Mouse (Mus musculus): ENCODE data around the gene Serpina3n.
"Not testable (repeated sequence)": the region's sequence is repeated elsewhere in the genome, so short reads cannot be mapped to it uniquely, and the experiment has no call there.

Gene Serpina3n

DNA sequence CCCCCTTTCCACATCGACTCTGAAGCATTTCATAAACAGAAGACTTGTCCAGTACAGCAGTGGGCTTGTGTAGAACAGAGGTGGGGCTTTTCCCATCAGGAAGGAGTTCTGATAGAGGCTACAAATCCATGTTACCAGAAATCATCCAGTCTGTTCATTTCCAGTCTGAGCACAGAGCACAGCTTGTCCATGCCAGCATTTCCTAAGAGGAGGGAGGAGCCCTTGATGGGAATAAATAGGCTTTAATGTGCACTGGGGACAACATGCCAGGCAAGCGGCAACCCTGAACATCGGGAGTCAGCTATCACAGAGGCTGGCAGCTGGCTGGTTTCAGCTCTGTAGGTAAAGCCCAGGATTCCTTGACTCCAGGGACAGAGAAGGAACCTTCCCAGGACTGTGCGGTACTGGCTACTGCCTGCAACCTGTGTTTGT lies at the start of gene Serpina3n:
Gene Serpina3n (plus strand): TSS at position 276 of the 432 bp plus-strand sequence.
- no peak for DNase-seq

DNA sequence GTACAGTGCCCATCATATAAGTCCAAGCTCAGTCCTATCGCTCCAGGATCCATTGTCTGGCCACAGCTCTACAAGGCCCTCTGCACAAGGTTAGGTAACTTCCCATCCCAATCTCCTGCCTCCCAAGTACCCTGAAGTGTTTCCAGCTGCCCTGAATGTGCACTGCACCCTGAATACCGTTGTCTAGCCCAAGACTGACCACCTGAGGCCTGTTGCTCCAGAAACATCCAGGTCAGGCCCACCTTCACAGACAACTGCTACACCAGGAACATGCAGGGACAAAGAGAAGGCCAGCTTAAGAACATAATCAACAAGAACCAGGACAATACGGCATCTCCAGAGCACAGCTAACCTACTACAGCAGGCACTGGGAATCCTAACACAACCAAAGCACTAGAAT lies 36.5 kb upstream of the Serpina3n start:
- DNase-seq = no peak

DNA sequence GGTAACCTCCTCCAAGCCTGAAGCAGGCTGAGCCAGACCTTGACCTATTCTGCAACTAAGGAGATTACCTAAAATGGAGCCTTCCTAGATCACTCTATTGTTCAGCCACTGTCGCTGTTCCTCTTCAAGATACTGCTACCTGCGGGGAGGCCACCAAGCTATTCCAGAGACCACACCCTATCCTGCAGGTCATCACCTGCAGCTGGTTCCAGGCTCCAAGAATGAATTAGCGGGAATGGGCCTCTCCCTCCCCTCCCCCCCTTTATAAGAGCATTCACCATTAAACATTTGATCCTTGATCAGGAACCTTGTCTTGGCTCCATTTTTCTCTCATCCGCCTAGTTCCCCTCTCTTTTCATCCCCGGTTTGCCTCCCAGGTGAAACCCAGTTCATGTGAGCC lies 29.4 kb upstream of the Serpina3n start:
- not testable (repeated sequence) for DNase-seq

DNA sequence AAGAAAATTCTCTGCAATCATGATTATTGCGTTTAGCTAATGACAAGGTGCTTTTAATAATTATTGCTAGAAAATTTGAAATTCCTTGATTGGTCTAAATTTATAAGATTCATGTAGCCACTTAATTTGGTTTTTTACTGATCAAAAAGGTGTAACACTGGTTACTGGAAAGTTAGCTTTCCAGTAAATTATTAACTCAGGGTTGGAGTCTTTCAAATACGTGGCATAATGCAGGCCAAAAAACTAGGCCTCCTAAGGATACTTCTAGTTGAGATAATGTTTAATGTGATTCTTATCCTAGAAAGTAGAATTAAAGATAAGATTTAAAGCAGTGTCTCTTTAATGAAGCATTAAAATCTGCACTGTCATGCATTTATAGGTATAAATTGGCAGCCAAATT lies 28.2 kb upstream of the Serpina3n start:
- not testable (repeated sequence) for DNase-seq

DNA sequence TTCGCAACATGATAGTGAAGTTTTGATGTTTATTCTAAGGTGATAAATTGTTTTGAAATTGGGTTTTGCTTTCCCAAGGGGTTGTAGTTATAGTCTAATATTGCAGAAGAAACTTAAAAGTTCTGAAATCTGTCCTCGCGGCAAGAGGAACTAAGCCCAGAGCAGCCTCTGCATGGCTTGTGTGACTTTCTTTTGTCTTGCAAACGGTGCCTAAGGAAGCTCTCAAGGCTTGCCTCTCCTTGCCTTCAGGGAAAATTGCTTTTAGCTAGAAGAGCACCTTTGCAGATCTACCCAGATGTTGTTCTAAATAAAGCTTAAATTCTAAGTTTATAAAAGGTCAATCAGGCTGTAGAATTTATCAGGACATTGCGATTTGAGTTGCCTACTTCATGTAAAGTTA lies 27.7 kb upstream of the Serpina3n start:
- not testable (repeated sequence) for DNase-seq

DNA sequence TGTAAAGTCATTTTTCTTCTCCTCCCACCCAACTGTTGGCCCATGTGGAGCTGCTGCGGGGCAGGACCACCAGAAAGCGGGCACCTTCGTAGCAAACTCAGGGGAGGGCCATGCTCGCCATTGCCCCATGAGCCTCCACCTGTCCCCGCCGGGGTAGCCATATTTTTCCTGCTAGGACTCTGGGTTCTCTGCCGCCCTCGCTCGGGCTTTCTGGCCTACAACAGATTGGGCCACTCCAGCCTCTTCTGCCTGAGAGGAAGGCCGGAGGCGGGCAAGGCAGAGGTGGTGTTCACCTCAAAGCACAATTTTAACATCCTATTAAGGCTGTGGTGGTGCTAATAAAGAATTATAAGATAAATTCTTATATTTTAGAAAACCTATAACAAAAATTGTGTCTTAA lies 26.7 kb upstream of the Serpina3n start:
- no peak for DNase-seq

DNA sequence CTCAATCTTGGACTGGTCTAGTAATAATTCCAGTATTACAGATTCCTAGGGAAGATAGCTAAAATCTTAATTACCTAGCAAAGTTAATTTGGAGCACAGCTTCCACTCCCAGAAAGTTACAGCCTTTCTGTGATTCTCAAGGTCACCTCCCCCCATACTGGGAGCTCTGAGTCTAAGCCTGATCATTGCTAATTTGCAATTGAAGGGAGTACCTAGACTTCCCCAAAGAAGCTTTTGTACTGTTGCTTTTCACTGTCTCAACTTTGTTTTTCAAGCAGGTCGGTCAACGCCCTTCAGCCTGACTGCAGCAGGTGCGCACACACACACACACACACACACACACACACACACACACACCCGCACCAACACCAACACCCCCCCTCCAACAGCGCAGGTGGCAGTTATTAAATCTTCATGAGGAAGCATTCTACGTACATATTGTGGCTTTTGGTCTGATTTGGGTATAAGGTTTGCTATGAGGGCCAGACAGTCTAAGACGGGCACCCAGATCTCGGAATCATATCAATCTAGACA lies 25.4 kb upstream of the Serpina3n start:
- DNase-seq = not testable (repeated sequence)

DNA sequence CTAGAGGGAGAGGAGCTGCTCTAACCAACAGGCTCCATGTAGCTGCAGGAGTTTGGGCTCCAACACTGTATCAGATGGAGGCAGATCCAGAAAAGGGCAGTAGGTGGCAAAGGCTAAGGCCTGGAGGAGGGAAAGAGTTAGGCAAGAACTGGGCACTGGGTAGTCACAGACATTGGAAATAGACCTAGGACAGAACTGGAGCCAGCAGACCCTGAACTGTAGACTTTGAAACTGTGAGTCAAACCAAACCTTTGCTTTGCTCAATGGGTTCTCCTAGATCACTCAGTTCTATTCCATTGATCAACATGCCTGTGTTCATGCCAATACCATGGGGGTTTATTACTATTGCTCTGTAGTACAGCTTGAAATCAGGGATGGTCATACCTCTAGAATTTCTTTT lies 20.5 kb upstream of the Serpina3n start:
- not testable (repeated sequence) for DNase-seq

DNA sequence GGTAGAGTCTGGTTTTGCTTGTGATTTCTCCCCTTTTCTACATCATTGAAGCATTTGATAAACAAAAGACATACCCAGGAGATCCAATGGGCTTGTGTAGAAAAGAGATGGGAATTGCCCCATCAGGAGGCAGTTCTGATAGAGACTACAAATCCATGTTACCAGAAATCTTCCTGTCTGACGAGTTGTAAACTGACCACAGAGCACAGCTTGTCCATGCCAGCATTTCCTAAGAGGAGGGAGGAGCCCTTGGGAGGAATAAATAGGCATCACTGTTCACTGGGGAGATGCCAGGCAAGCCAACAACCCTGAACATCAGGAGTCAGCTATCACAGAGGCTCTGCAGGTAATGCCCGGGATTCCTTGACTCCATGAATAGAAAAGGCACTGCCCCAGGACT lies 19.7 kb upstream of the Serpina3n start:
- not testable (repeated sequence) for DNase-seq

DNA sequence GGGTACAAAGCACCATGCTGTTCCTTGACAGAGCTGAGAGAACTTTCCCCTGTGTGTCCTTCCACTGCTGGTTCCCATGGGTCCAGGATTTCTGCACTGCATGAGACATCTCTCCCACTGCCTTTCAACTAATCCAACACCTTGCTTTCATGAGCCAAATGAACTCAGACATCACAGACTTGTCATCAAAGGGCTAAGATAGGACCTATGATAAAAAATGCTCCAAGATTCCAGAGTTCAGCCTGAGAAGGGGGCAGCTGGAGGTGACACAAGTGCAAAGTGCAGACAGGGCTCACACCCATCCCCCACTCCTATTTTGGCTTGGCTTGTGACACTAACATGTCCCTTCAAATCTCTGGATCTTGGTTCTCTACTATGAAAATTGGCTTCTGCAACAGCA lies 18.1 kb upstream of the Serpina3n start:
- no peak for DNase-seq

DNA sequence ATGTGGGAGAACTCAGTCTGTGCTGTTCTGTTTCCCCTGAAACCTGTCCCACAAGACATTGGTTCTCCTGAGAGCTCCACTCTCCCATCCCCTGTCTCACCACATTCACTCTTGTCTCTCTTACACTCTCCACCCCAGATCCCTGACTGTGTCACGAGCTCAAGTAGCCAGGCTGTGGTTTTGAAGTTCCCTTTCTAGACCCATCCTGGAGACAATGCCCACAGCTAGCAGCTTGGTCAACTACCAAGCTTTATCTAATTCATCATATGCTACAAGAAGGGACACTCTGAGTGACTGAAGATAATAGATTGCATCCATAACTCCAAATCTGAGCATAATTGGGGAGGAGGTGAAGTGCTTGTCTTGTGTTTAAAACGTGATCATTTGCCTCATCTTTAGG lies 15.5 kb upstream of the Serpina3n start:
- DNase-seq = not testable (repeated sequence)

DNA sequence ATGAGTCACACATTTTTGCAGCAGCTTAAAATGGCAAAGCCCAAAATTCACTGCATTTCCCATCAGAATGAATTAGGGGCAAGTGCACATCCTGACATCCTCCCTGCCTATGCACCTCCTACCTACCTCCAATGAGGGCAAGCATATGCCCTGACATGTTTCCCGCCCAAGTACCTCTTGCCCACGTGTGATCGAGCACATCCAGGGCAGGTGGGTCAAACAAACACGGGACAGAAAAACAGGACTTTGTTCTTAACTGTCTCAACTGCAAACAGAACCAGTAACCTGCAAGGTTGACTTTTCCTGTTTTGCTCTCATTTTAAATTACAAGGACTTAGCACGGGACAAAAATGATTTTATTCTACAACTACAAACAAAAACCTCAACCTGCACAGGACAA lies 2.6 kb upstream of the Serpina3n start:
- DNase-seq = no peak

DNA sequence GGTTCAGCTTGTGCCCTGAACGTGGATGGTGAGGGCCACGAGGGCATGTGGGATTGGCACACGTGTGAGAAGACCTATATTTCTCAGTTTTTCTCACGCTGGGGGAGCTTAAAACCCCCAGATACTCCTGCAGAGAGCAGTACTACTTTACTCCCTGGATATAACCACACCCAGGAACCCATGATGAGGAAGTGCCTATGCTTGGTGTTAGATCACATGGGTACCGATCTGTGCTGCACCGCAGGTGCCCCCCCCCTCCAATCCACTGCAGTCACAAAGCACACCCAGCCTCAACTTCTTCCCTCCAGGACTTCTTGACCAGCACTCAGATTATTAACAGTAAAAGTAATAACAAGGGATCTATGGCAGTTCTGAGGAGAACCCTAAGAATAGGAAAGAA lies 6.0 kb downstream of the Serpina3n start:
- no peak for DNase-seq

DNA sequence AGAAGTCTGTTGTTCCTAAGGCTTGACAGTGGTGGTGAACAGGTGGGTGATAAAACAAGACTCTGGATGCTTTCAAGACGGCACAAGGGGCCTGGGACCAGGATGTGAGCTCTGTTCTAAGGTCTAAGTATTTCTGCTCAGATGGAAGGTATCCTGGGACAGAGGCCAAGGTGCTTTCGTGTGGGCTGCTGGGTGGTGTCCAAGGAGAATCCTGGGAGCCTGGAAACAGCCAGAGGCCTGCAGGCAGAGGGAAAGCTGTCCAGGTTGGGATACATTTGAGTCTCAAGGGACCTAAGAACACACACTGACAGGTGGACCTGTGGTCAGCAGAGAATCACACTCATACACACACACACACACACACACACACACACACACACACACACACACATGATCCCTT lies 8.0 kb downstream of the Serpina3n start:
- no peak for DNase-seq

DNA sequence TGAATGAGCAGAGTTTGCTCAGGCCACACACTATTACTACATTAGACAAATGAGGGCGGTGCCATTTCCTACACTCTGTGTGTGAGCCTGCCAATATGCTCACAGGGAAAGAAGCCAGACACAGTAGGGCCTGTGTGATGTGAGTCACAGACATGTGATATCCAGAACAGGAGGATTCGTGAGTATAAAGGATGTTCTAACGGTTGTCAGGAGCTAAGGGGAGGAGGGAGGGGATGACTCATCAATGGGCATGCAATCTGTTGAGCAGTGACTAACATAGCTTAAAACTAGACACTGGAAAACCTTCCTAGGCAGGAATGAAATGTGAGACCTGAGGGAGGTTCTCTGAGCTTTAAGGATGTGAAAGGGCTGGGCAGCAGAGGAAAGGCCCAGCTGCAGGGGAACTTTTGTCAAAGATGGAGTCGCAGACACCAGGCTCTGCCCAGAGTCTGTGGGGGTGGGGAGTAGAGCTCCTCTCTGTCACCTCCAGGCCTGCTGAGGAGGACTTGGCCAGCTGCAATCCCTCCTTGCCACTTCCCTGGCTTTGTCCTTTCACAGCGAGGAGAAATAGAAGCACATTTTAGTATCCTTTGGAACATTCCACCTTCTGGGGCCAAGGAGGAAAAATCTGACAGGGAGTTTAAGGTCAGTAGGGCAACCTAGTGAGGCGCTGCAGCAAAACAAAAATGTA lies 9.2 kb downstream of the Serpina3n start:
- no peak for DNase-seq

DNA sequence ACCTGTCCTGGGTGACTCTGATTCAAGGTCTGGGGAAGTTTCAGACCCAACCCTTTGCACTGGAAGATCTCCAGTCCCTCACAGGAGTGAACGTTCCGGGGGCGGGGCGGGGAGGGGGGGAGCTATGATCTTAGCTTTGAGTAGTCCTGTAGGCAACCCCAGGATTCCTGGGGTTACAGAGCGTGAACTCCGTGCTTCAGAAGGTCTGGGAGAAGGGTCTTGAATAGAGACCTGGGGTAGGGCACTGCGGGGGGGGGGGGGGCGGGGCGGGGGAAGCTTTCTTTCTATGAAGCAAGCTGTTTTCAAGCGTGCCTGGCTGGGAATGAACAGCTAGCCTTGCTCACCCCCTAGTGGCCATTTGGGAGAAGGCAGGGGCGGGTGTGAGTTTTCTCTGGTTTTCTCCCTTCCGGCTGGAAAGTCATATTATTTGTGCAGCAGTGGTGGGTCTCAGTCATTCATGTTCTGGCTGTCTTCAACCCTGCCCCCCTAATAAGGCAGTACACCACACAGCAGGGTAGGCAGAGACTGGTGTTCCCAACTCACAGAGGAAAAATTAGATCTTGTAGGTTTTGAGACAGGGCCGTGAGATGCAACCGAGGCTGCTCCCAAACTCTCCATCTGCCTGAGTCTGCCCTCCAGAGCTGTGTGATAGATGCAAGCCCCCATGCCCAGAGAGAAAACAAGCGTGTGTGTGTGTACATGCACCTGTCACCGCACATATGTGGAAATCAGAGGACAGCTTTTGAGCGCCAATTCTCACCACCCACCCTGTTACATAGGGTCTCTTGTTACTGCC lies 12.0 kb downstream of the Serpina3n start:
- DNase-seq = peak; percentile 74 to 84

DNA sequence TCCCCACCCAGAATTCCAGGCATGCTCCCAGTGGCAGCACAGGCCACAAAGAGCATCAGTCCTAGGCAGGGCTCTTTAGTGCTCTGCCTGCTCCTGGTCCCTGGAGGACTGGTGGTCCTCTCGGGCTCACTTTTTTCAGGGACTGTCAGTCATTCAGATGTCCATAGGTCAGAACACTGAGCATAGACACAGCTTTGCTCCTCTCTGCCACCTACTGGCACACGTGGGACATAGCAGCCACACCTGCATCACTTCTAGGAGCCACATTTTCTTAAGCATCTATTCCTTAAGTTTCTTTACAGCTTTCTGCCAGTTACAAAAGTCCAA lies 12.6 kb downstream of the Serpina3n start:
- no peak for DNase-seq

DNA sequence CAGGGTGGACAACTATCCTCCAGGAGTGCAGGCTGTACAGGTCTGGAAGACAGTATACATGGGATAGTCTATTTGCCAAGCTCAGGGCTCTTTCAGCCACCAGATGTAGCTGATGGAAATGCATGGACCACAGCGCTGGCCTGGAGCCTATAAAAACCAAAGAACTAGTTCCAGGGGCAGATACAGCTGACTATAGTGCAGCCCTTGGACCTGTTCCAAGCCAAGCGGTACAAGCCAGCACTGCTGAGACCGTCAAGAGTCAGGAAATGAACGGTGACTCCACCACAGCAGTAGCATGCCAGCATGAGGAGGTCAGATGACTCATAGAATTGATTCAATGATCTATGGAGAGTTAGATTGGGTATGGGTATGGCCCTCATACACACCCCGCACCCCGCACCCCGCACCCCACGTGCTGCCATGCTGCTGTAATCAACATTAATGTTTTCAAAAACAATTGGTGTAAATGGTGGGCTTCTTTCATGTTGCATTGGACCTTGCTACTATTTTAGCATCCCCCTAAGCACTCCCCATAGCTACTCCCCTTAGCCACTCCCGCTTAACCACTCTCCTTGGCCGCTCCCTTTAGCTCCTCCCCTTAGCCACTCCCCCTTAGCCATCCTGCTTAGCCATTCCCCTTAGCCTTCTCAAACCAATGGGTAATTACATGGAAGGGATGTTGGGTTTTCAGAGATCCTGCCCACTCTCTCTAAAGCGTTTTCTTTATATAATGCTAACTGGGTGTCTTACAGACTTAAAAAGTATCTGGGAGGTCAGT lies 16.3 kb downstream of the Serpina3n start:
- DNase-seq = peak; percentile 80 to 85

DNA sequence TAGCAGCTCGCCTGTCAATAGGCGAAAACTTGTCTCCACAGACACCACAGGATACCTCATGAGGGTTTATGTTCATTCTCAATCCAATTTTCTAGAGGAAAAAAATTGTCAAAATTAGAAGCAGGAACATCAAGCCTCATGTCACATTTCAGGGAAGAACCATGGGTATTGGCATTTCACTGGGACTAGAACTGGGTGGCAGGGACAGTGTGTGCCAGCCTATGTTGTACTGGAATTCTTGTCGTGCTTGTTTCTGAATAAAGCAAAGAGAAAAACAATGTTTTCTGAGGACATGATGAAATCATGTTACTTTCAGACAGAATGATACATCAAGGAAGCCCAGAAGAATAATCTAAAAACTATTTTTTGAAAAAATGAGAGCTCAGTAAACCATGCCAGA lies 19.1 kb downstream of the Serpina3n start:
- DNase-seq = no peak

DNA sequence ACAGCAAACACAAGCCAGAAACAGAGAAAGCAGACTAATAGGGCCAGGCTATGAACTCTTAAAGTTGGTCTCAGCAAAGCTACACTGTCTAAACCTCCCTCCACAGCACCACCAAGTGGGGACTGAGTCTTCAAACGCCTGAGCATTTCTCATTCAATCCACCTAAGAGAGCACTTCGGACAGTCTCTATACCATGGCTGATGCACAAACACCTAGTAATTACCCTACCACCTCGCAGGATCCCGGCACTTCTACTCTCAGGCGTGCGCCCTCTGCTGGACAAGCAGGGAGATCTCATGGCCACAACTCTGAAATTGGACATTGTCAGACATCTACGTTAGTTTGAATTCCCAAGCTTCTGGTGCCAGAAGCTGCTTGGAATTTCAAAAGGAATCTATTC lies 20.4 kb downstream of the Serpina3n start:
- peak in 1 of 2 experiments; percentile 40 for DNase-seq

DNA sequence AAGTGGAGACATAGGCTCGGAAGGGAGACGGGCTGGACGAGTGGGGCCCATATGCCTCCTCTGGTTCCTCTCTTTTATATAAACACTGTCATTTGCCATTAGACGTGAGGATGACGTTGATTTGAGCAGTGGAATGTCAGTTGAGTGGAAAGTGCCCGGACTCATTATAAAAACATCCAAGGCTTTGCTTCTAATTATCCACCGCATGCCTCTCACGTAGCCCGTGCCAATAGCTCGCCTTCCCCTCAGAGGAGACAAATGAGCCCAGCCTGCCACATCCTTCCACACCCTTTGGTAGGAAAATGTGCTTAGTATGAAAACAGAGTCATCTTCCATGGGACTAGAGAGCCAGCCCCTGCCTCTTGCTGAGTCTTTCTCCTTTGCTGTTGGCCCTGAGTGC lies 24.8 kb downstream of the Serpina3n start:
- no peak for DNase-seq

DNA sequence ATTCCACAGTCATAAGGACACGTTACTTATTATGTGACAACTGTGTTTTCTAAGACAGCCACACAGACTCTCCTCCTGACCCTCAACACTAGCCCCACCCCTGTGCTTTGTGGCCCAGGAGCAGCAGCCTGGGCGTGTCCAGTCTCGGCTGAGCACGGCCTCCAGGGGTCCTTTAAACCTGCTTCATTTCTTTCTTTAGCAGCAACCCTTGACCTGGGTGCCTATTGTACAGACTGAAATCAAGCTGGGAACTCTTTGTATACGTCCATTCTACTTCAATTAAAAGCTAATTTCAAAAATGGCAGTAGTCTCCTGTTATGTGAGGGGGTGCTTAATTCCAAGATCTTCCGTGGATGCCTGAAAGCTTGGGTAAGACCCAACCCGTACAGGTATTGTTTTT lies 26.7 kb downstream of the Serpina3n start:
- no peak for DNase-seq

All from kidney, postnatal 25 days (tissue).